Mouse (Mus musculus): ENCODE results near the gene Plekhj1. TPM values are rescaled to one million over a fixed set of nuclear protein-coding genes. Genes with fewer than 3 reads are reported as not detected.

Plekhj1 gene
- polyA plus RNA-seq, 1 experiment from 2014 or later = 128 TPM

GRCm38 (mm10) chr10:80747410-80747809 is 51.0 kb downstream of the Plekhj1 start:
- Histone ChIP-seq H3K9me3 (no peaks in the 10 kb centered on the region), H3K4me3 (no peak overlapping the region), H3K27me3 (no peaks in the 10 kb centered on the region), H3K9ac (no peak overlapping the region), H3K36me3 (no peaks in the 10 kb centered on the region), H3K4me1 (replicated peaks) (peaks cover 16% of the 10 kb centered on the region), H3K4me2 (no peak overlapping the region), H3K27ac (no peak overlapping the region)
- no peak for ATAC-seq (ENCODE audit: low FRiP score)
- WGBS = 16% methylated on average over 3 of the region's 3 CpGs

MicroRNAs within 50 kb of the gene (microRNA counts, 519-probe panel; counts per million panel counts)
- 51.3 counts per million for microRNA mmu-miR-1982

Small RNAs within 50 kb of the gene (microRNA-seq; reads per million reads assigned to microRNA genes)
- 3.0 reads per million, percentile 7 among the genes with 10 or more reads in this experiment for gene Mir1982

Other genes starting within 250 kb of the Plekhj1 start
- 28.8 and 31.3 TPM in 2 replicates for gene Rexo1, start 237.1 kb downstream of the Plekhj1 start, polyA plus RNA-seq (2015; fragmentation: Nextera tagmentation; extraction: Ambion mirVana)
- gene Klf16, start 221.3 kb downstream of the Plekhj1 start, polyA plus RNA-seq (2015; fragmentation: Nextera tagmentation; extraction: Ambion mirVana) = 4.6 and 4.9 TPM in 2 replicates
- gene Abhd17a, start 208.3 kb downstream of the Plekhj1 start, polyA plus RNA-seq (2015; fragmentation: Nextera tagmentation; extraction: Ambion mirVana) = 93.8 and 96.2 TPM in 2 replicates
- gene Scamp4, start 195.8 kb downstream of the Plekhj1 start, polyA plus RNA-seq (2015; fragmentation: Nextera tagmentation; extraction: Ambion mirVana) = 65.1 and 67.5 TPM in 2 replicates
- gene Adat3, start 195.7 kb downstream of the Plekhj1 start, polyA plus RNA-seq (2015; fragmentation: Nextera tagmentation; extraction: Ambion mirVana) = 4.4 and 6.4 TPM in 2 replicates
- gene Gm49322, start 192.6 kb downstream of the Plekhj1 start, polyA plus RNA-seq (2015; fragmentation: Nextera tagmentation; extraction: Ambion mirVana) = 3.1 and 3.3 TPM in 2 replicates
- 98.5 and 102 TPM in 2 replicates for gene Csnk1g2, start 175.8 kb downstream of the Plekhj1 start, polyA plus RNA-seq (2015; fragmentation: Nextera tagmentation; extraction: Ambion mirVana)
- gene Btbd2, start 141.6 kb downstream of the Plekhj1 start, polyA plus RNA-seq (2015; fragmentation: Nextera tagmentation; extraction: Ambion mirVana) = 75.7 and 77.8 TPM in 2 replicates
- gene Mknk2, start 120.5 kb downstream of the Plekhj1 start, polyA plus RNA-seq (2015; fragmentation: Nextera tagmentation; extraction: Ambion mirVana) = 55.4 and 56.2 TPM in 2 replicates
- 51.8 and 56.8 TPM in 2 replicates for gene Mob3a, start 96.6 kb downstream of the Plekhj1 start, polyA plus RNA-seq (2015; fragmentation: Nextera tagmentation; extraction: Ambion mirVana)
- 36.4 and 42.8 TPM in 2 replicates for gene Izumo4, start 96.4 kb downstream of the Plekhj1 start, polyA plus RNA-seq (2015; fragmentation: Nextera tagmentation; extraction: Ambion mirVana)
- 100 and 101 TPM in 2 replicates for gene Ap3d1, start 56.4 kb downstream of the Plekhj1 start, polyA plus RNA-seq (2015; fragmentation: Nextera tagmentation; extraction: Ambion mirVana)
- gene Dot1l, start 43.4 kb downstream of the Plekhj1 start, polyA plus RNA-seq (2015; fragmentation: Nextera tagmentation; extraction: Ambion mirVana) = 18.9 and 19.4 TPM in 2 replicates
- gene Sf3a2, start 428 bp downstream of the Plekhj1 start, polyA plus RNA-seq (2015; fragmentation: Nextera tagmentation; extraction: Ambion mirVana) = 55.9 and 61.6 TPM in 2 replicates
- 0.22 TPM in 1 of 2 replicates, not detected in the other for gene Amh, start 6.6 kb upstream of the Plekhj1 start, polyA plus RNA-seq (2015; fragmentation: Nextera tagmentation; extraction: Ambion mirVana)
- gene Jsrp1, start 14.9 kb upstream of the Plekhj1 start, polyA plus RNA-seq (2015; fragmentation: Nextera tagmentation; extraction: Ambion mirVana) = 0.56 and 0.95 TPM in 2 replicates
- 1,227 and 1,240 TPM in 2 replicates for gene Oaz1, start 28.0 kb upstream of the Plekhj1 start, polyA plus RNA-seq (2015; fragmentation: Nextera tagmentation; extraction: Ambion mirVana)
- 3.4 and 3.5 TPM in 2 replicates for gene Lingo3, start 45.4 kb upstream of the Plekhj1 start, polyA plus RNA-seq (2015; fragmentation: Nextera tagmentation; extraction: Ambion mirVana)
- 210 and 237 TPM in 2 replicates for gene Lsm7, start 56.6 kb upstream of the Plekhj1 start, polyA plus RNA-seq (2015; fragmentation: Nextera tagmentation; extraction: Ambion mirVana)
- 63.6 and 68.8 TPM in 2 replicates for gene Sppl2b, start 56.6 kb upstream of the Plekhj1 start, polyA plus RNA-seq (2015; fragmentation: Nextera tagmentation; extraction: Ambion mirVana)
- gene Tmprss9, start 73.2 kb upstream of the Plekhj1 start, polyA plus RNA-seq (2015; fragmentation: Nextera tagmentation; extraction: Ambion mirVana) = 0.13 and 0.17 TPM in 2 replicates
- 333 and 336 TPM in 2 replicates for gene Timm13, start 102.3 kb upstream of the Plekhj1 start, polyA plus RNA-seq (2015; fragmentation: Nextera tagmentation; extraction: Ambion mirVana)
- gene Lmnb2, start 119.6 kb upstream of the Plekhj1 start, polyA plus RNA-seq (2015; fragmentation: Nextera tagmentation; extraction: Ambion mirVana) = 41.5 and 43.9 TPM in 2 replicates
- 8.0 and 8.1 TPM in 2 replicates for gene Gadd45b, start 131.4 kb upstream of the Plekhj1 start, polyA plus RNA-seq (2015; fragmentation: Nextera tagmentation; extraction: Ambion mirVana)
- 13.4 and 13.5 TPM in 2 replicates for gene Gng7, start 216.3 kb upstream of the Plekhj1 start, polyA plus RNA-seq (2015; fragmentation: Nextera tagmentation; extraction: Ambion mirVana)
- gene Diras1, start 227.0 kb upstream of the Plekhj1 start, polyA plus RNA-seq (2015; fragmentation: Nextera tagmentation; extraction: Ambion mirVana) = 37.5 and 40.2 TPM in 2 replicates
- 42.3 and 44.0 TPM in 2 replicates for gene Slc39a3, start 238.8 kb upstream of the Plekhj1 start, polyA plus RNA-seq (2015; fragmentation: Nextera tagmentation; extraction: Ambion mirVana)